Mouse (Mus musculus) megakaryocyte, embryonic 14.5 days (primary cell): ENCODE measurements around the gene Arfip1. TPM values are rescaled to one million over a fixed set of nuclear protein-coding genes. Genes with fewer than 3 reads are reported as not detected.

ENCODE experiments used
- H3K27me3 ChIP-seq: replicated peaks from 2 replicates; pipeline ENCODE3; 2012; ENCODE audit warnings: inconsistent platforms
- H3K36me3 ChIP-seq: replicated peaks from 2 replicates; pipeline ENCODE3; 2012; ENCODE audit warnings: low read length, inconsistent platforms, mixed read lengths
- H3K4me1 ChIP-seq: 2 replicates; pipeline ENCODE4 v1.6.1; 2012; ENCODE audit warnings: inconsistent platforms
- H3K4me3 ChIP-seq: replicated peaks from 2 replicates; pipeline ENCODE3; 2012; ENCODE audit warnings: moderate library complexity, mild to moderate bottlenecking, inconsistent platforms
- H3K9me3 ChIP-seq: 2 replicates; pipeline ENCODE4 v1.6.1; 2012; ENCODE audit warnings: inconsistent platforms
- FLI1 ChIP-seq: IDR thresholded peaks from 2 replicates; pipeline ENCODE4 v1.6.1; 2012; ENCODE audit warnings: low read length, inconsistent platforms, mixed read lengths
- GATA1 ChIP-seq: IDR thresholded peaks from 3 replicates; pipeline ENCODE4 v1.6.1; 2012; ENCODE audit warnings: mixed read lengths, low read length, inconsistent platforms, borderline replicate concordance
- polyA plus RNA-seq: library from polyadenylated mRNA; stranded (reverse); fragments of >175 nt; gene quantifications from 2 replicates; pipeline ENCODE4 v1.2.3, GENCODE M21; 2012; ENCODE audit warnings: low replicate concordance; ENCODE audit not compliant: insufficient read depth

The Arfip1 gene
- polyA plus RNA-seq, 1 experiment = 9.3 TPM

GRCm38 (mm10) chr3:84479293-84480005, 103.0 kb downstream of the Arfip1 start:
- Histone ChIP-seq H3K36me3 (no peaks in the 10 kb centered on the region), H3K4me3 (peak overlapping the region; percentile 92), H3K27me3 (peaks cover 92% of the 10 kb centered on the region), H3K4me1 (peaks cover 24% of the 10 kb centered on the region), H3K9me3 (peaks cover 3% of the 10 kb centered on the region; the same call in 1 of the 2 replicates)
- TF ChIP-seq GATA1 = no peak
- no peak for TF ChIP-seq FLI1

- TF ChIP-seq GATA1 (no peak), FLI1 (no peak)
- H3K4me3 ChIP-seq = peak overlapping the region; percentile 92
- H3K4me1 ChIP-seq = peaks cover 24% of the 10 kb centered on the region
- peaks cover 3% of the 10 kb centered on the region; the same call in 1 of the 2 replicates for H3K9me3 ChIP-seq
- H3K27me3 ChIP-seq = peaks cover 98% of the 10 kb centered on the region
- H3K36me3 ChIP-seq = no peaks in the 10 kb centered on the region
Observed at GRCm38 (mm10) chr3:84478896-84479292, 103.5 kb downstream of the Arfip1 start.

GRCm38 (mm10) chr3:84478195-84478594, 104.2 kb downstream of the Arfip1 start:
- TF ChIP-seq GATA1 = no peak
- TF ChIP-seq FLI1 = no peak
- H3K4me3 ChIP-seq = no peak overlapping the region
- H3K4me1 ChIP-seq = peaks cover 28% of the 10 kb centered on the region
- H3K9me3 ChIP-seq = peaks cover 3% of the 10 kb centered on the region; the same call in 1 of the 2 replicates
- H3K36me3 ChIP-seq = no peaks in the 10 kb centered on the region
- H3K27me3 ChIP-seq = peaks cover 99% of the 10 kb centered on the region

GRCm38 (mm10) chr3:84477498-84477897, 104.9 kb downstream of the Arfip1 start:
- no peak overlapping the region for H3K4me3 ChIP-seq
- H3K4me1 ChIP-seq = peaks cover 28% of the 10 kb centered on the region
- H3K9me3 ChIP-seq = peaks cover 3% of the 10 kb centered on the region; the same call in 1 of the 2 replicates
- peaks cover 99% of the 10 kb centered on the region for H3K27me3 ChIP-seq
- no peaks in the 10 kb centered on the region for H3K36me3 ChIP-seq
- no peak for TF ChIP-seq GATA1
- no peak for TF ChIP-seq FLI1

- H3K36me3 ChIP-seq = no peaks in the 10 kb centered on the region
- H3K4me3 ChIP-seq = no peak overlapping the region
- H3K4me1 ChIP-seq = peaks cover 22% of the 10 kb centered on the region
- TF ChIP-seq GATA1 = no peak
- no peak for TF ChIP-seq FLI1
- H3K27me3 ChIP-seq = peaks cover 98% of the 10 kb centered on the region
- H3K9me3 ChIP-seq = peaks cover 3% of the 10 kb centered on the region; the same call in 1 of the 2 replicates
Observed at GRCm38 (mm10) chr3:84474981-84475775, 107.2 kb downstream of the Arfip1 start.

- H3K9me3 ChIP-seq = peaks cover 8% of the 10 kb centered on the region; the same call in 1 of the 2 replicates
- peaks cover 96% of the 10 kb centered on the region for H3K27me3 ChIP-seq
- H3K4me3 ChIP-seq = no peak overlapping the region
- H3K4me1 ChIP-seq = peaks cover 18% of the 10 kb centered on the region
- H3K36me3 ChIP-seq = no peaks in the 10 kb centered on the region
- TF ChIP-seq FLI1 = no peak
- TF ChIP-seq GATA1 = no peak
Observed at GRCm38 (mm10) chr3:84474398-84474797, 108.0 kb downstream of the Arfip1 start.

- Histone ChIP-seq H3K27me3 (peaks cover 96% of the 10 kb centered on the region), H3K4me3 (no peak overlapping the region), H3K4me1 (peaks cover 25% of the 10 kb centered on the region), H3K9me3 (peaks cover 8% of the 10 kb centered on the region; the same call in 1 of the 2 replicates), H3K36me3 (no peaks in the 10 kb centered on the region)
- TF ChIP-seq GATA1 (no peak), FLI1 (no peak)
Observed at GRCm38 (mm10) chr3:84472955-84473354, 109.5 kb downstream of the Arfip1 start.

GRCm38 (mm10) chr3:84472527-84472926, 109.9 kb downstream of the Arfip1 start:
- H3K9me3 ChIP-seq = peaks cover 8% of the 10 kb centered on the region; the same call in 1 of the 2 replicates
- H3K27me3 ChIP-seq = peaks cover 96% of the 10 kb centered on the region
- H3K4me1 ChIP-seq = peaks cover 29% of the 10 kb centered on the region
- no peak for TF ChIP-seq GATA1
- no peak for TF ChIP-seq FLI1
- no peaks in the 10 kb centered on the region for H3K36me3 ChIP-seq
- no peak overlapping the region for H3K4me3 ChIP-seq

- Histone ChIP-seq H3K36me3 (no peaks in the 10 kb centered on the region), H3K4me1 (peaks cover 35% of the 10 kb centered on the region)
Observed at GRCm38 (mm10) chr3:84471146-84471545, 111.3 kb downstream of the Arfip1 start.

More at GRCm38 (mm10) chr3:84471146-84471545, 111.3 kb downstream of the Arfip1 start:
- no peak for TF ChIP-seq FLI1
- TF ChIP-seq GATA1 = no peak
- peaks cover 86% of the 10 kb centered on the region for H3K27me3 ChIP-seq
- peaks cover 8% of the 10 kb centered on the region; the same call in 1 of the 2 replicates for H3K9me3 ChIP-seq
- no peak overlapping the region for H3K4me3 ChIP-seq
